ENCODE assay signal across 8 mouse cellular contexts in the genomic region with DNA sequence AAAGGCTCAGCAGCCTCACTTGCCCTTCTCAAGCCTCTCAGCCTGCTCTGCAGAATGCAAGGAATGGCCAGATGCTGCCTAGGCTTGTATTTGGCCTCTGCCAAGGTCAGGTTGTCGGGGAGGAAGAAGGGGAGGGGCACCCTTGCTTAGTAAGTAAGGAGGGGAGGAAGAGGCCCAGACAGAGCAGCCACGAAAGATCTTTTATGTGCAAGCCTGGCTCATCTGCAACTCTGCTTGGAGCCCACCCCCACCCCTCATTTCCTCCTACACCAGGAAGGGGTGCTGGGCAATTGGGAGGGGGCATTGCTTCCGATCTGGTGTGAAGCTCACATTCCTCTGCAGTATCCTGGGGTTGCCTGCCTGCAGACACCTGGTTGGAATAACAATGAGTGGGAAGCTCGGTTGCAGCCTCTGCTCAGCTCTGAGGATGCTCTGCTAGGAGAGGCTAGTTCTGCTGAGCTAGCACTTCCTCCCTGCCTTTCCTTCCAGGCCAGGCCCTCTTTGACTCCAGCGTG.
A peak's percentile ranks its signal among the peaks of the same experiment; 100 is the strongest.
DNase-seq lines count a peak whose midpoint lies in the region; ATAC-seq lines count a peak whose summit lies in the region.

No protein-coding gene starts in this region.

- no peaks in the 10 kb centered on the region for H3K36me3 ChIP-seq in kidney, embryonic 14.5 days (ENCODE audit: control insufficient read depth, insufficient read depth, low read length)
- H3K36me3 ChIP-seq in hindbrain, embryonic 11.5 days (ENCODE audit: control insufficient read depth, insufficient read depth, low read length): no peaks in the 10 kb centered on the region

- no peaks in the 10 kb centered on the region for H3K27me3 ChIP-seq in kidney, embryonic 14.5 days (ENCODE audit: control insufficient read depth, insufficient read depth, low read length)
- no peaks in the 10 kb centered on the region for H3K27me3 ChIP-seq in hindbrain, embryonic 11.5 days (ENCODE audit: control insufficient read depth, insufficient read depth, low read length)

- intact Hi-C loops in left cerebral cortex, postnatal 10 days (cut with DNase I): no loop called here

- DNase-seq in kidney, adult 18-20 months: no peak
- DNase-seq in WW6 (ENCODE audit: low read depth, low spot score): peak; percentile 87
- peak; percentile 22 for DNase-seq in hindbrain, embryonic 11.5 days (ENCODE audit: low spot score)
- DNase-seq in mesoderm, embryonic 11.5 days (ENCODE audit: low read depth, low spot score): peak; percentile 57
- DNase-seq in thymus, postnatal 4 days: peak; percentile 62
- no peak for DNase-seq in left cerebral cortex, postnatal 10 days (ENCODE audit: extremely low spot score in 1 of 2, low spot score in 2 of 2)
- DNase-seq in frontal cortex, postnatal 25 days (ENCODE audit: low spot score in 2 of 2): no peak

- no peaks in the 10 kb centered on the region for H3K9me3 ChIP-seq in kidney, embryonic 14.5 days (ENCODE audit: control insufficient read depth, low read length)
- no peaks in the 10 kb centered on the region for H3K9me3 ChIP-seq in hindbrain, embryonic 11.5 days (ENCODE audit: control insufficient read depth, low read length)

- no peak overlapping the region for H3K9ac ChIP-seq in kidney, embryonic 14.5 days (ENCODE audit: low read depth, low read length)
- H3K9ac ChIP-seq in hindbrain, embryonic 11.5 days (ENCODE audit: low read depth, low read length): no peak overlapping the region

- 0% methylated on average over 5 of the region's 5 CpGs for WGBS in kidney, embryonic 14.5 days
- 6% methylated on average over 5 of the region's 5 CpGs for WGBS in hindbrain, embryonic 11.5 days

- H3K4me1 ChIP-seq in kidney, embryonic 14.5 days (ENCODE audit: control insufficient read depth, insufficient read depth, low read length): peaks cover 15% of the 10 kb centered on the region
- H3K4me1 ChIP-seq in hindbrain, embryonic 11.5 days (replicated peaks; ENCODE audit: control insufficient read depth, insufficient read depth, low read length): no peaks in the 10 kb centered on the region

- peak; percentile 74 for ATAC-seq in kidney, embryonic 14.5 days (ENCODE audit: low FRiP score, low TSS enrichment)
- ATAC-seq in hindbrain, embryonic 11.5 days (ENCODE audit: low FRiP score): peak; percentile 70

- H3K4me3 ChIP-seq in kidney, embryonic 14.5 days (ENCODE audit: low read length): no peak overlapping the region
- no peak overlapping the region for H3K4me3 ChIP-seq in hindbrain, embryonic 11.5 days (ENCODE audit: low read depth, low read length)

- no peak overlapping the region for H3K4me2 ChIP-seq in kidney, embryonic 14.5 days (replicated peaks; ENCODE audit: low read depth, low read length)
- H3K4me2 ChIP-seq in hindbrain, embryonic 11.5 days (replicated peaks; ENCODE audit: low read depth, low read length): no peak overlapping the region

- no peak overlapping the region for H3K27ac ChIP-seq in kidney, embryonic 14.5 days (ENCODE audit: low read depth, low read length)
- H3K27ac ChIP-seq in hindbrain, embryonic 11.5 days (ENCODE audit: low read depth, low read length): peak overlapping the region; percentile 33; the same call in 1 of the 2 replicates

Comparison
In these comparisons a context has a peak if more than half of its experiments do, and no peak if none do; other contexts are left out.
1. DNase-seq: peak in WW6 (single experiment), hindbrain, embryonic 11.5 days (single experiment), mesoderm, embryonic 11.5 days (single experiment) and thymus, postnatal 4 days (single experiment); none in kidney, adult 18-20 months (single experiment), left cerebral cortex, postnatal 10 days (0 of 2) and frontal cortex, postnatal 25 days (0 of 2).